Mouse (Mus musculus): ENCODE measurements around the gene Lctl. TPM values are rescaled to one million over a fixed set of nuclear protein-coding genes. Genes with fewer than 3 reads are reported as not detected.

Lctl gene
- 0.38 and 1.3 TPM in 2 replicates for polyA plus RNA-seq (2012; rRNA removed)

- no peak for DNase-seq (ENCODE audit: low spot score)
These were observed at the start of gene Lctl for GRCm38 (mm10) chr9:64116876-64117275. Gene Lctl (plus strand): TSS chr9:64117147.

GRCm38 (mm10) chr9:64067787-64068186 lies 49.2 kb upstream of the Lctl start:
- no peak for DNase-seq (ENCODE audit: low spot score)

- DNase-seq (ENCODE audit: low spot score) = no peak
These were observed 48.4 kb upstream of the Lctl start for GRCm38 (mm10) chr9:64068571-64068970.

- DNase-seq (ENCODE audit: low spot score) = no peak
These were observed 47.8 kb upstream of the Lctl start for GRCm38 (mm10) chr9:64069131-64069530.

GRCm38 (mm10) chr9:64070674-64071073 lies 46.3 kb upstream of the Lctl start:
- DNase-seq (ENCODE audit: low spot score) = no peak

- no peak for DNase-seq (ENCODE audit: low spot score)
These were observed 42.1 kb upstream of the Lctl start for GRCm38 (mm10) chr9:64074831-64075230.

GRCm38 (mm10) chr9:64076412-64076811 lies 40.5 kb upstream of the Lctl start:
- no peak for DNase-seq (ENCODE audit: low spot score)

GRCm38 (mm10) chr9:64078386-64078792 lies 38.6 kb upstream of the Lctl start:
- DNase-seq (ENCODE audit: low spot score) = no peak

GRCm38 (mm10) chr9:64079922-64080321 lies 37.0 kb upstream of the Lctl start:
- DNase-seq (ENCODE audit: low spot score) = no peak

GRCm38 (mm10) chr9:64084231-64084630 lies 32.7 kb upstream of the Lctl start:
- DNase-seq (ENCODE audit: low spot score) = no peak

- DNase-seq (ENCODE audit: low spot score) = peak; percentile 50
These were observed 32.1 kb upstream of the Lctl start for GRCm38 (mm10) chr9:64084661-64085399.

GRCm38 (mm10) chr9:64085976-64086375 lies 31.0 kb upstream of the Lctl start:
- DNase-seq (ENCODE audit: low spot score) = no peak

GRCm38 (mm10) chr9:64086543-64086942 lies 30.4 kb upstream of the Lctl start:
- no peak for DNase-seq (ENCODE audit: low spot score)

GRCm38 (mm10) chr9:64087461-64088235 lies 29.3 kb upstream of the Lctl start:
- no peak for DNase-seq (ENCODE audit: low spot score)

GRCm38 (mm10) chr9:64088346-64088745 lies 28.6 kb upstream of the Lctl start:
- DNase-seq (ENCODE audit: low spot score) = no peak

- no peak for DNase-seq (ENCODE audit: low spot score)
These were observed 27.9 kb upstream of the Lctl start for GRCm38 (mm10) chr9:64089004-64089403.

- DNase-seq (ENCODE audit: low spot score) = no peak
These were observed 22.9 kb upstream of the Lctl start for GRCm38 (mm10) chr9:64094083-64094482.

GRCm38 (mm10) chr9:64098282-64098681 lies 18.7 kb upstream of the Lctl start:
- DNase-seq (ENCODE audit: low spot score) = no peak

GRCm38 (mm10) chr9:64100442-64100841 lies 16.5 kb upstream of the Lctl start:
- peak; percentile 63 for DNase-seq (ENCODE audit: low spot score)

- DNase-seq (ENCODE audit: low spot score) = no peak
These were observed 11.6 kb upstream of the Lctl start for GRCm38 (mm10) chr9:64105301-64105700.

- DNase-seq (ENCODE audit: low spot score) = no peak
These were observed 6.4 kb upstream of the Lctl start for GRCm38 (mm10) chr9:64110502-64110901.

- DNase-seq (ENCODE audit: low spot score) = no peak
These were observed 2.3 kb upstream of the Lctl start for GRCm38 (mm10) chr9:64114646-64115045.

GRCm38 (mm10) chr9:64115756-64116155 lies 1.2 kb upstream of the Lctl start:
- no peak for DNase-seq (ENCODE audit: low spot score)
